Mouse (Mus musculus) forebrain, embryonic 10.5 days (tissue): Measurements from ENCODE around the gene Nudc. TPM values are rescaled to one million over a fixed set of nuclear protein-coding genes. Genes with fewer than 3 reads are reported as not detected.

Experiments used
- microRNA-seq: library from miRNA; unstranded; fragments of <30 nt; microRNA quantifications from one replicate; pipeline ENCODE4, GENCODE M21; 2017
- polyA plus RNA-seq: library from polyadenylated mRNA; unstranded; fragments of >200 nt; fragmentation: Nextera tagmentation; extraction: Ambion mirVana; gene quantifications from 2 replicates; pipeline ENCODE4 v1.2.1, GENCODE M21; 2016

Nudc gene
- polyA plus RNA-seq, 1 experiment from 2014 or later: 475 TPM

Small RNA genes within 50 kb of the gene (microRNA-seq; reads per million reads assigned to microRNA genes)
- not detected for gene Gm23158

Other genes with a start within 250 kb of the Nudc start
- 16.8 and 17.0 TPM in 2 replicates for gene Wdtc1, start 192.5 kb downstream of the Nudc start, polyA plus RNA-seq
- 7.9 and 8.1 TPM in 2 replicates for gene Slc9a1, start 176.3 kb downstream of the Nudc start, polyA plus RNA-seq
- gene Tent5b, start 65.9 kb downstream of the Nudc start, polyA plus RNA-seq: 0.71 and 1.2 TPM in 2 replicates
- 0.36 and 0.48 TPM in 2 replicates for gene Trnp1, start 47.4 kb downstream of the Nudc start, polyA plus RNA-seq
- 4.1 and 4.8 TPM in 2 replicates for gene Kdf1, start 27.0 kb downstream of the Nudc start, polyA plus RNA-seq
- gene Nr0b2, start 7.4 kb upstream of the Nudc start, polyA plus RNA-seq: not detected in 2 replicates
- 10.0 and 10.4 TPM in 2 replicates for gene Gpatch3, start 28.7 kb upstream of the Nudc start, polyA plus RNA-seq
- gene Gpn2, start 38.4 kb upstream of the Nudc start, polyA plus RNA-seq: 27.2 and 30.3 TPM in 2 replicates
- 9.0 and 9.5 TPM in 2 replicates for gene Sfn, start 56.2 kb upstream of the Nudc start, polyA plus RNA-seq
- 2.4 and 2.8 TPM in 2 replicates for gene Zdhhc18, start 104.2 kb upstream of the Nudc start, polyA plus RNA-seq
- 16.3 and 17.3 TPM in 2 replicates for gene Pigv, start 126.7 kb upstream of the Nudc start, polyA plus RNA-seq
- 35.3 and 38.8 TPM in 2 replicates for gene Arid1a, start 210.8 kb upstream of the Nudc start, polyA plus RNA-seq